Mouse (Mus musculus): ENCODE measurements around the gene Ablim1.
A peak's percentile ranks its signal among the peaks of the same experiment; 100 is the strongest.

Gene Ablim1

DNA sequence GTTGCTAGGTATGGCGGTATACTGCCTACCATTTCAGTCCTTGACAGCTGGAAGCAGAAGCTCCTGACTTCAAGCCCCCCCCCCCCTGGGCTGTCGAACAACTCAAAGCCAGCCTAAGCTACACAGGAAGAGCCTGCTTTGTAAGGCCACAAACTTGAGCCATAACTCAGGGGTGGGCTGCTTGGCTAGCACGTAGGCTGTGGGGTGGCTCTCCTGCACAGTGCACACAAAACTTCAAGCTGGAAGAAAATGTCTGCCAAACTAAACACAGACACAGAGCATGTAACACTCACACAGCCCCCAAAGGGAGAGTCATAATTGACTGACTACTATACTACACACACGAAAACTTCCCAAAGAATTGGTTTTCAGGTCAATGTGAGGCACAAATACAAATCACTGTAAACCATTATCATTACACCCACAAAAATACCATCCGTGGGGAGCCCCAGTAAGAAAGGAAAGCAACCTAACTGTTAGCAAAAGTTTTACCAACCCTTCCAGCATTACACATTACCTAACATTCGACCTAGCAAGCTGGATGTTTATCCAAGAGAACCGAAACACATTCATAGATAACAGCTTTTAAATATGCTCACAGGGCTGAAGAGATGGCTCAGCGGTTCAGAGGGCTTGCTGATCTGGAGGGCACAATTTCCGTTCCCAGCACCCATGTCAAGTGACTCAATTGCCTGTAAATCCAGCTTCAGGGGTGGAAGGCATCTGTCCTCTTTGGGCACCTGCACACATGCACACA is 61.8 kb downstream of the Ablim1 start:
- DNase-seq, result no peak

DNA sequence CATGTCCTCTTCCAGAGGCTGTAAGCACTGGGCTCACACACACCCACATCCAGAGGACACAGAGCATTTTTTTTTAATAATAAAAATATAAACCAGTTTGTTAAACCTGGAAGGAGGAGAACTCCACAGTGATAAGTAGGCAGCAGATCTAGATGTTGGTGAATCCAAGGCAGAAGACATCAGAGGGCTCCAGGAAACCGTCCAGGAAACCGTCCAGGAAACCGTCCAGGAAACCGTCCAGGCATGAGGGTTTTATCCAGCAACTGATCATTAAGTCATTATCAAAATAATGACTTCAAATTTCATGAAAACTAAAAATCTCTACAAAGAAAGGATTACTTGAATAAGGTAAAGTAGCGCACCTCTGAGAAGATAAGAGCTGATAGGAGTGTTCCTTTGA is 65.9 kb downstream of the Ablim1 start:
- DNase-seq, result no peak

DNA sequence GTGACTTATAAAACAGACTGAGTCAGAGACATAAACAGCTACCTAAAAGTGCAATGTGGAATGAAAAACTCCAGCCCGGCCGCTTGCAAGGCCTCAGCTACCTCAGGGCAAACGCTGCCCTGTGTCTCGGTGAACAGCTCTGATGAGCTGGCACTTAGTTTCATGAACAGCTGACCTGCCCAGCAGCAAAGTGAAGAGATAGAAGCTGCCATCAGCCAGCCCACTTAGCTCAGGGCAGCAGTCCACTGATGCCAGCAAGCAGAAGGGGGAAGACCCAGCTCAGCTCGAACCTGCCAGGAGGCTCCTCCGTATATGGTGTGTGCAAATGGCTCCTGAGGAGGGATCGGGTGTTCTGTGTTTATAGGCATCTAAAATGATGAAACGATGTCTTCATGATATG is 67.5 kb downstream of the Ablim1 start:
- no peak for DNase-seq

DNA sequence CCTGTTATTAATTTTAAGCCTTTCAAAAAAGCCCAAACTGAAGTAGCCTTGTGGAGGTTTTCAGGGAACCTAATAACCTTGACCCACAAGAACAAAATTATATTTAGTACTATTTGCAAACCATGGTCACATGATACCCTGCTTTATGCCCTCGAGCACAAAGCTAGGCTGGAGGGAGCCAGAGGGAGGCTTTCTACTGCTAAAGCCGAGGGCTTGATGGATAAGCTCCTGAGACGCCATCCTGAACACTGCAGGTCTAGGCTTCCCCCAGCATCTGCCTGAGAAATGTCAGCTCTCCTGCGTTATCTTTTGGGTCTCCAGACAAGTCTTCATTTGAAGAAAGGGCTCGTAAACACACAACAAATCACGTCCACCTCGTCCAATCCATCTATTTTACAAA is 70.4 kb downstream of the Ablim1 start:
- no peak for DNase-seq

DNA sequence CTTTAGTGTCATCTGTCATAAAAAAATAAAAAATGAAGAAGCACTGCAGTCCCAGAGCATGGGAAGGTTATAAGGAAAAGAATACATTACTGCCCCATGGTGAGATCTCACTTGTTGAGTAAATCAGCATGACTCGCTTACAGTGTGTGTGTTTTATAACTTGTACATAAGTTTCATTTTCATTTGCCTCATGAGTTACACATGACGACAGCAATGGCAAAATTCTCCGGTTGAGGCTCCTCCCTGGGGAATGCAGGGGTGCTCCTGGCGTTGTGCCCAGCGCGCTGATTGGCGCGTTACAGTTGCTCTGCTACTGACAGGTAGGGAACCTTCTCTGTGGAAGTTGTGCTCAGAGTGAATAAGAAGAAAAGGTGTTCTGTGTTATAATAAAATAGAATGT is 71.1 kb downstream of the Ablim1 start:
- peak; percentile 37 for DNase-seq

DNA sequence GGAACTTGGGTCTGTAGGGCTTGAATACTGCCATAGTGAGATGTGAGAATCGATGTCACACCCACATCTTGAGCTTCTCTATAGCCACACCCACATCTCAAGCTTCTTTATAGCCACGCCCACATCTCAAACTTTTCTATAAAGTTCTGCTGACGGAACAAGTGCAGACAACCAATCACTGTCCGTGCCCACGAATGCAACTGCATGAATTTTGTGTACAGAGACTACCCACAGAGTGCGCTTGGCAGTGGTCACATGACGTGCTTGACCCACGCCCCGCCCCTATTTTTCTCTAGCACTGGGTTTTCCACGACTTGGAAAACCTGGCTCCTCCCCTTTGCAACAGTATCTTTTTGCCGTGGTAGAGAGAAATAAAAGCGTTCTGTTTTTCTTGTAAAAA is 71.5 kb downstream of the Ablim1 start:
- DNase-seq, result no peak

DNA sequence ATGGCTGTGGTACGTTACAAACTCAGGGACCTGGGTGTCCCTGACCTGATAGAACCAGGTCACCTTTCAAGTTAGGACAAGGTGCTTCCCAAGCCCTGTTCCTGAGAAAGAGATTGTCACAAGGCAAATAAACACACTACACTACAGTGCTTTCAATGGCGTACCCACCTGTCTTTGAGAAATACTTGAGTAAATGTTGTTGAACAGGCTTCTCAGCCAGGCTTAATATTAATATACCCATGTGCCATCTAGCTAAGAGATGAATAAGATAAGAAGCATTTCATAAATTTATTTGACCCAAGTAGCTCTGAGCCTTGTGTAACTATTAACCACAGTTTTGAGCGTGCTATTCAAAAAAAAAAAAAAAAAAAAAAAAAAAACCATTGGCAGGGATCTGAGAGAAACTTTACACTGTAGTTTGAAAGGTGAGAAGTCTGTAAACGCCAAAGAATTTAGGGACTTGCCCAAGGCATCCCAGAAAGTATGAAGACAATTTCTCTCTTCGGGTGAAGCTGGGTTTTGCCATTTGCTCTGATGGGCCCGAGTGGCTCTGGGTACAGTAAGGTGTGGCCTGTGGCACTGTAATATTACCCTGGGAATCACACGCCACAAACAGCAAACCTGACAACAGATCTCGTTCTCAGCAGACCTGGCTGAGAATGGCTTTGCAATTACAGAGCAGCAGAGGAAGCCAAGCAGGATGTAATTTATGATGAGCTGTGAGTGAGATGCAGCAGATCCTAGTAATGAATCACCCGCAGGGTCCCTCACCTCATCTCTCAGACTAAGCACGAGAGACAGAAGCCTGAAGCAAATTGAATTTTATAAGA is 73.1 kb downstream of the Ablim1 start:
- no peak for DNase-seq

DNA sequence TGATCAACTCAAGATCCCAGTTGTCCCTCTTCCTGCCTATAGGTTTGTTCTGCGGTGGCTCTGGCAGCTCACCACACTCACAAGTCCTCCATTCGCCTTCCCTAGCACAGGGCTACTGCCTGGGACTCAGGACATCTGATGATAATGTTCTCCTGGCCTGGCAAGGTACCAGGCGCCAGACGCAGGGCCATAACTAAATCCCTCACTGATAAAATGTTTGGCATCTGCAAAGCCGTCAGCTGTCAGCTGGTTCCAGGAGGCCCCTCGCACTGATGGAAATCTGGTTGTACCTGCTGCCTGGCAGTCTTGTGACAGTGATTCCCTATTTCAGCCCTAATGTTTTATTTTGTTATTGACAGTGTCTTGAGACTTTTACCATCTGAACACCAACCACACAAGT is 74.5 kb downstream of the Ablim1 start:
- no peak for DNase-seq

DNA sequence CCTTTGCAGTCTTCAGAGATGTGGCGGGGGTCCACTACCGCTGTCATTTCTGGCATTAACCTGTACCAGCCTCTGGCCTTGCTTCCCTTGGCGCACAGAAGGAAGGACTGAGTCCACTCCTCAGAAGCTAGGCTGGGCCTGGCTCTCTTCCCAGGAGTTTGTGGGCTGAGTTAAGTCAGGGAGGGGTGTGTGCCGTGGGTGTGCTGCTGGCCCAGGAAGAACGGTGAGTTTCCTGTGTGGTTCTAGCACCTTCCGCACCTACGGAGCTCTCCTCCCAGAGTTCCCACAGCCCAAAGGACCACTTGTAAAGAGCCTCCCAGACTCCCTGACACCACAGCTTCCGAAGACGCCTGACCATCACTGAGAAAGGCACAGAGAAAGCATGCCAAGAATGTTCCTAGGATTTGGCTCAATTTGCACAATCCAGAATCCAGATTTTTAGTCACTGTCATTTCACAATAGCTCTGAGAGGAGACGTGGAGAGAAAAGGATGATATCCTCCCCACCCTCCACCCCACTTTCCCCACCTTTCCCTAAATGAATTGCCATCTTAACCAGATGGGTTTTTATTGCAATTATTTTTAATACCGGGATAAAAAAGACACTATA is 75.4 kb downstream of the Ablim1 start:
- peak; percentile 78 for DNase-seq

DNA sequence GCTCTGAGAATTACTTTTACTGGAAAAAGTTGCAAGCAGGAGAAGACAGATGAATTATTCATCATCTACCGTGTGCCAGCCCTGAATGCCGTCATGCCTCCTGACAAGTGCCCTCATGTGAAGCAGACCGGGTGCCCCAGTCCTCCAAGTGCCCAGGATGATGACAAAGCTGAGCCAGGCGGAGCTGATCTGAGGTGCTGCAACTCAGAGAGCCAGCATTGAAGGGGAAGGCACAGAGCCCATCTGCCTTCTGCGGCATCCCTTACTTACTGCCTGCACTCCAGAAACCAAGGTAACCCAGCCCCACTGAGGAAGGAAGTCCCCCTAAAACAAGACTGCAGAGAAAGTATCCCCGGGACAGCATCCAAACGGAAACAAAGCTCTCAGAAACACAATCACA is 76.3 kb downstream of the Ablim1 start:
- peak; percentile 72 for DNase-seq

DNA sequence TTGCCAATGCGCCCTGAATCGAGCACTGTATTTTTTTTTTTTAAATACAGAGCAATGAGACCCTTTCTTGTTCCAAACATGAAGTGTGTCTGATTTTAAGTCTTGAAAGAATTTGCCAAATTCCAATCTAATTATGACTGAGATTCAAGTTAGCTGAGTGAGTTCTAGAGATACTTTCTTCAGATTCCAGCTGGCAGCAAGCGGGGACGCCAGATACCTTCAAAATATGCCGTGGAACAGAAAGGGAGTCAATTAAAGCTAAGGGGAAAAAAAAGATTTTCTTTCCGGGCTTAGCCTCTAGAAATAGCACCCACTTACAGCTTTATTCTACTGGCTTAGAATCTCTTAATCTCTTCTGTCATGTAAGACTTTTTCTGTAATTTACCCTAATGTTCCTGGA is 77.2 kb downstream of the Ablim1 start:
- no peak for DNase-seq

DNA sequence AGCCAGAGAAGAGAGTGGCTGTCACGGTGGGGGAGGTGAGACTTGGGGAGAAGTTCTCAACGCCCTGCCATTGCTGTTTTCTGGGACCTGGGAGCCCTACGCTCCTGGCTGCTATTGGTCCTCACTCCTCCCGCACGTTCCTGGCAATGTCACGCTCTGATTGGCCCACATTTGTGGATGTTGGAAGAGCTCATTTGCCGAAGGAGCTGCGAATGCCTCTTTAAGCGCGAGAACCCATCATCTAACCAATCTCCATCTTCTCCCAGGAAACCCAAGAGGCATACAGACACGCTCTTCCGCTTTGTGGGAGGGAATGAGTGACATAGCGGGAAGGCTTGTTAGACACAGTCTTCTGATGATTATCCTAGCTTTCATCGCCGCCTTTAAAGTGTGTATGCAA is 78.1 kb downstream of the Ablim1 start:
- DNase-seq, result no peak

DNA sequence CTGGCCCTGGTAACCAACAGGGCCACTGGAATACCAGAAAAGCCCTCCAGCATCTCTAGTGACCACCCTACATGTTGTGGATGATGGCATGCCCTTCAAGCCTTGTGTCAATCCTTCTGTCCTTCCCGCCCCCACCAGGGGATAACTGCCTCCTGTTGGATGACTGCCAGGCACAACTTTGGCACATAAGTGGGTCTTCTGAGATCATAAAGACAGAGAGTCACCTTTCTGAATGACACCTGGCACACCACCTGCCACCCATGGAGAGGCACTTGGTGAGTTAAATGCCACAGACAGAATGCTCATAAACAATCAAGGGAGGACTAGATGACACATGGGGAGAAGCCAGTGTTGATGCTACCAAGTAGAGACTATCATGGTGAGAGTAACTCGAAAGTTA is 78.8 kb downstream of the Ablim1 start:
- DNase-seq, result no peak

DNA sequence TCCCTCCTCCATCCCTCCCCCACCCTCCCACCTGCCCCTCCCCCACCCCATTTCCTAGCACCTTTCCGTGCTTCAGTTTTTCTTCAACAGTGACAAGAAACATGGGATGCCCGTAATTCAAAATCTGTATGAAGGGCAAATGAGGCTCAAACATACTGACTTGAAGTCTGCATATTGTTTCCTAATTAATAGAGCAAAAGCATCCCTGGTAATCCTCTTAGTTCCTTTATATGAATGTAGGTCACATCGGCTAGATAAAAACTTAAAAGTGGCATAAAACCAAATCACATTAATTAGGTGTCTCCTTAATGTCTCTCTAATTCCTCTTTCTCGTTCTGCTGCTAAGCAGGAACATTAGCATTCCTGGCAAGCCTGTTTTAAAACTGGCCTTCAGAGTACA is 83.7 kb downstream of the Ablim1 start:
- DNase-seq, result no peak

DNA sequence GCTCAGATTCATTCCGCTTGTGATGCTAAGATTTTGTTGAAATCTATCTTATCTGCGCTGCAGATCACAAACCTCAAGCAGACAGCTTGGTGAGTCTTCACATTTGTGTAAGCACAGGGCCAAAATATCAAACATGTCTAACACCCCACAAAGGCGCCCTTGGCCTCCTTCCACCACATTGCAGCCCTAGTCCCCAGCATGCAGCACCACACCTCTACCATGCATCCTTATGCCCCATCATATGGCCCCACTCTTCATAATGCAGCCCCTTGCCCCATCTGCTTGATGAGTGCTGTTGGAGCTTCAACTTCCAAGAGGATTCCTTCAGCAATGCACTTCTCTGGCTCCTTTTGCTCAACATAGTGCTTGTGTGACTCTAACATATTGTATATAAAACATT is 85.6 kb downstream of the Ablim1 start:
- no peak for DNase-seq

DNA sequence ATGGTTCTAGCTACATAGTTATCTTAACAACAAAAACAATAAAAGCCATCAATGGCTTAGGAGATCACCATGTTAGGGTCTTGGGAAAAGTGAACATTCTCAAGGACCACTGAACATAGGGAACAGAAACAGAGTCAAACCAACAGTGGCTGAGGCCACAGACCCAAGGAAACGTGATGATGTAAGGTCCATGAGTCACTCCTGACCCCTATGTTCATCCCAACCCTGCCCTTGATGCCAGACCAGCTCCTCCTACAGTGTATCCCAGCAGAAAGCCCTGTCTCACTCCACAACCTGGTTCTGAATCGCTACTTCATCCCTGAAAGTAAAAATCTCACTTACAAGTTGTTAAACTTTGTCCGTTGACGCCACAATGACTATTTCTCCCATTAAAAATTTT is 86.1 kb downstream of the Ablim1 start:
- DNase-seq, result no peak

DNA sequence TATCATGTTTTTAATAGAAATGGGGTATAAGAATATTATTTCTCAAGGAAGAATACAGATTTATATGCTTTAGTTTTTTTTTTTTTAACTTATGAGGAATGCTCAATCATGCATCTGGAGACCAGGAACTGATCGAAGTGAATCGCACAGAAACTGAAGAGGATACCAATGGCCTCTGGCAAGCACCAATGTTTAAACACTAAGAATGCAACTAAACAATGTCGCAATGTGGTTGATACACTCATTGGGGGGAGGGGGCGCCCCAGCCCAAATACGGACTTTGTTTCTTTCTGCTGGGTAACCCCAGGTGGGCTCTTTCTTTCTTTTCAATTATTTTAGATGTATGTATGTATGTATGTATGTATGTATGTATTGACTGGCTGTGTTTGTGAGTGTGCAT is 90.3 kb downstream of the Ablim1 start:
- DNase-seq, result no peak

DNA sequence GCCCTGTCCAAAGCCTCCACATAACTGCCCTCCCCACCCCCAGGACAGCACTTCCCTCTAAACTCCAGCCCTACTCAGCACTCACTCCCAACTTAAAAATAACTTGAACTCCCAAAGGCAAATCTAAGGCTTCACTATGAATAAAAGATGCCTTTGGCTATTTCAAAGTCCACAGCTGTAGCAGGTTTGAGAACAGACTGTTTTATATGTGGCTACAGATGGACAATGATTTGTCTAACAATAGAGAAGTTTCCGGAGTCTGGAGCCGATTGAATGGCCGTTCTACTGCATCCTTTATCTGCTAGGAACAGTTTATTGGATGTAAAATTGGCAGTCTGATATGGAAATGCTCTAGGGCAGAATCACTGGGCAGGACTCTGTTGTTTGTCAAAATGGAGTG is 91.0 kb downstream of the Ablim1 start:
- DNase-seq, result no peak

DNA sequence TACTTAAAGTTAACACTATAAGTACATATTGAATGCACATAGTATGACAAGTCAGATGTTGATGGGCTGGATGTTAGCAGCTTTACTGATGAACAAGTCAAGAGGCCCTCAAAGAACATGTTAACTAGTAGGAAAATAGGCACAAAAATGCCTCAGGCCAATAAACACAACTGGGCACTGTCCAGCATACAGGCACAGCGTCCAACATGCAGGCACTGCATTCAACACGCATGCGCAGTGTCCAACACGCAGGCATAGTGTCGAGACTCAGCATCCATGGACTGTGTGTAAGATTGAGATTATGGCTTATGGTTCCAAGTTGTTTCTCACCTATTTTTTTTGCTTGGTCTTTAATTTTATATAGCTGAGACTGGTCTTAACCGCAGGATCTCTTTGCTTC is 92.1 kb downstream of the Ablim1 start:
- no peak for DNase-seq

DNA sequence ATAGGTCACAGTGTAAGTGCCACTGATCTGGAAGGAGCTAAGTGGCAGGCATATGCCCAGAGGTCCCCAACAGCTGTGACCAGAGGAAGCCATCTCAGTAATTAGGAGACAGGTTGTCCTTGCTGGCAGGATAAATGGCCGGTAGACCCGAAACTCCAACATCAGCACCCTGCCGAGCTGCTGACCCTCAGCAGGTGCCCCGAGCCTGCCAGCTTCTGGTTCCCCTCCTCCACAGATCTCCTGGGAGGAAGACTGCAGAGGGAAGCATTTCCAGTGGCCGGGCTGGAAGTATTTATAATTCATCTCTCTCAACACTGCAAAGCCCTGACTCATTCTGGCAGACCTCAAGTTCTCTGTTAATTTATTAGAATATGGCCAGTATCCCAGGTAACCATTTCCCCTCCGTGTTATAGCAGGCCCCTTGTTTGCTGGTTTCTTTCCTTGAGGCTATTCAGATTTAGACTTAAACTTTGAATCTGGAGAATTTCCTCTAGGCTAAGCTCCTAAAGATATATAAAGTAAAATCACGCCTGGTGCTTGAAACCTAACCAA is 93.0 kb downstream of the Ablim1 start:
- DNase-seq, result no peak

DNA sequence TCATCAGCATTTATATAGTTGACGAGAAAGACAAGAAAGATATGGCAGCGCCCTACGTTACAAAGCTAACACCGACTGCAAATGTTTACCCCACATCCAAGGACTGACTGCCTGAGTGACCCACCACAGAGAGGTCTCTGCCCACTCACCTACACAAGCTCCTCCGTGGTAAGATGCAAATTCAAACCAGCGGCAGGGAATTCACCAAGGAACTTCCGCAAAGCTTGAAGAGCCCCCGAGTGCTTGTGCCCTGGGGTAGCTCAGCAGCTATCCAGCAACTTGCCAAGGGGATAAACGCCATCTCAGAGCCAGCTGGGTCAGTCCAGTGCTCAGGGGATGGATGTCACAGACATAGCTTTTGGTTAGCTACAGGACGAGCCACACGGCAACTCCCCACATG is 95.0 kb downstream of the Ablim1 start:
- no peak for DNase-seq

DNA sequence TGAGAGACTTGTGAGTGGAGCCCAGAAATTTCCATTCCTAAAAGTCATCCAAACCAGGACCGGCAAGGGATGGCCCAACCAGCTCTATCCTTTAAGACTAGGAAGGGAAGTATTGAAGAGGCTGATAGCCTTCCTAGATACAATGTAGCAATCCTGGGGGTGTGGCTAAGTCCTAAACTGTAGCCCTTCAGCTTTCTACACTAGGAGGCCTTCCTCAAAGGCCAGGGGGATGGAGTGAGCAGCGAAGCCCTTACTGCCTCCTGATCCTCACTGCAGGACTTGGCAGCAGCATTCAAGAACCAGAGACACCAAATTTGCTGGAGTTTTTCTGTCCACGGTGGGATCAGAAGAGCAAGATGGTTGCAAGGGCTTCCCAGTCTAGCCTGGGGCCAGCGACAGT is 97.6 kb downstream of the Ablim1 start:
- no peak for DNase-seq

DNA sequence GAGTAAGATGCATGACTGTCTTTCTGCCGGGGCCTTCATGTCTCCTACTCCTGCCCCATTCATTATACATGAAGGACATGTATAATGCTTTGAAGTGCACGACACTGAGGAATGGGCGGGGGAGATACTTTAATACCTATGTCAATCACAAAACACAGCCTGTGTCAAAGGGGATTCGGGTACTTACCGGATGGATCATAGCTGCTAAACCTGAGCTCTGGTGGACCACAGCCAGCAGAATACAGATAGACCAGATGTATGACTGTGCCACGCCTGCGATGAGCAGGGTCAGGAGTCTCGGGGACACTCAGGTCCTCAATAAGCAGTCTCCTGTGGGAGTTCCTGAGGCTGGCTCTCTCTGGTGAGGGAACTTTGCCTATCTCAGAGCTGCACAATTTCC is 99.2 kb downstream of the Ablim1 start:
- no peak for DNase-seq

DNA sequence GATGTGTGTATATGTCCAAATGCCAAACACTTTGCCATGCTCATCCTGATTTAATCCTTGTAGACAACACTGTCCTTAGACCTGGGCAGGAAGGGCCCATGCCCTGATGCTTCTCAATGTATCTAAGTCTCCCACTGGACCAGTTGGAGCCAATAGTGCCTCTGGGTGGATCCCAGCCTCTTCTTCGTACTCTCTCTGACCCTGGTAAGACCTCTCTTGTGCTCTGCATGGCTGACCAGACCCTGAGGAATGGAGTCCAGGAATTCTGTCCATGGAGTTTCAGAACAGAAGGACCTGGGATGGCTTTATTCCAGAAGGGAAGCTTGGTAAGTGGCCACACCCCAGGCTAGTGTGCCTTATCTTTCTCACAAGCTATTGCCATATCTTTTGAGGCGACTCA is 102.3 kb downstream of the Ablim1 start:
- DNase-seq, result no peak

Data from kidney, adult 11 months (tissue).